Mouse (Mus musculus) myocyte (in vitro differentiated cells): ENCODE results near the gene Ampd3. TPM values are rescaled to one million over a fixed set of nuclear protein-coding genes. Genes with fewer than 3 reads are reported as not detected.

ENCODE experiments used
- H3K27me3 ChIP-seq: one replicate; pipeline ENCODE4 v1.6.1; 2011; ENCODE audit not compliant: control insufficient read depth, insufficient read depth, insufficient read length
- H3K36me3 ChIP-seq: one replicate; pipeline ENCODE4 v1.6.1; 2011; ENCODE audit not compliant: control insufficient read depth, insufficient read depth
- H3K4me2 ChIP-seq: one replicate; pipeline ENCODE4 v1.6.1; 2011; ENCODE audit warnings: low read depth, control low read depth
- H3K4me3 ChIP-seq: one replicate; pipeline ENCODE4 v1.5.1; 2011; ENCODE audit warnings: mild to moderate bottlenecking, control low read depth, moderate library complexity
- H3K79me2 ChIP-seq: one replicate; pipeline ENCODE4 v1.6.1; 2011; ENCODE audit not compliant: control insufficient read depth, insufficient read depth
- H3ac ChIP-seq: one replicate; pipeline ENCODE4 v1.6.1; 2011; ENCODE audit not compliant: control insufficient read depth, insufficient read length
- CEBPB ChIP-seq: IDR thresholded peaks from 2 replicates; pipeline ENCODE4 v1.6.1; 2011; ENCODE audit warnings: mild to moderate bottlenecking, moderate library complexity; ENCODE audit not compliant: poor library complexity, insufficient read depth, severe bottlenecking
- E2F4 ChIP-seq: IDR thresholded peaks from one replicate; pipeline ENCODE4 v1.6.1; 2011; ENCODE audit warnings: mild to moderate bottlenecking, control low read depth, moderate library complexity; ENCODE audit not compliant: insufficient read depth
- MAX ChIP-seq: IDR thresholded peaks from one replicate; pipeline ENCODE4 v1.6.1; 2011; ENCODE audit warnings: low read depth, mild to moderate bottlenecking, control low read depth
- MYOD1 ChIP-seq, 3 experiments: IDR thresholded peaks; one replicate each; pipeline ENCODE4 v1.6.1; 2011; ENCODE audit warnings: control low read depth in 2 of 3, low read depth in 2 of 3, mild to moderate bottlenecking in 2 of 3, moderate library complexity in 1 of 3; ENCODE audit not compliant: insufficient read length in 2 of 3, control insufficient read depth in 1 of 3
- MYOG ChIP-seq, 3 experiments: IDR thresholded peaks; one replicate each; pipeline ENCODE4 v1.6.1; 2011; ENCODE audit warnings: control low read depth in 2 of 3, low read depth in 2 of 3, mild to moderate bottlenecking in 2 of 3; ENCODE audit not compliant: insufficient read length in 2 of 3, control insufficient read depth in 1 of 3, insufficient read depth in 1 of 3
- POLR2A ChIP-seq: IDR thresholded peaks from one replicate; pipeline ENCODE4 v1.6.1; 2011; ENCODE audit warnings: low read depth, mild to moderate bottlenecking, control low read depth, moderate library complexity; ENCODE audit not compliant: insufficient read length
- POLR2AphosphoS2 ChIP-seq: IDR thresholded peaks from one replicate; pipeline ENCODE4 v1.6.1; 2011; ENCODE audit warnings: low read depth, control low read depth; ENCODE audit not compliant: insufficient read length
- REST ChIP-seq: IDR thresholded peaks from one replicate; pipeline ENCODE4 v1.6.1; 2011; ENCODE audit warnings: mild to moderate bottlenecking, control low read depth, moderate library complexity; ENCODE audit not compliant: insufficient read depth, insufficient read length
- SRF ChIP-seq: IDR thresholded peaks from one replicate; pipeline ENCODE4 v1.6.1; 2011; ENCODE audit warnings: low read depth; ENCODE audit not compliant: control insufficient read depth, insufficient read length
- TCF12 ChIP-seq: IDR thresholded peaks from one replicate; pipeline ENCODE4 v1.6.1; 2011; ENCODE audit warnings: mild to moderate bottlenecking, control low read depth; ENCODE audit not compliant: poor library complexity, insufficient read depth, severe bottlenecking
- TCF3 ChIP-seq: IDR thresholded peaks from one replicate; pipeline ENCODE4 v1.6.1; 2011; ENCODE audit warnings: low read depth, control low read depth; ENCODE audit not compliant: insufficient read length
- USF1 ChIP-seq: IDR thresholded peaks from one replicate; pipeline ENCODE4 v1.6.1; 2011; ENCODE audit warnings: low read depth, mild to moderate bottlenecking, control low read depth, moderate library complexity
- polyA plus RNA-seq: library from polyadenylated mRNA; unstranded; fragments of >200 nt; fragmentation: generic; extraction: Trizol; gene quantifications from one replicate; pipeline ENCODE4 v1.2.1, GENCODE M21; 2012; ENCODE audit warnings: missing spikeins

The Ampd3 gene
- polyA plus RNA-seq, 1 experiment = 8.2 TPM

- Histone ChIP-seq H3K4me2 (no peak overlapping the region), H3K79me2 (no peaks in the 10 kb centered on the region), H3K36me3 (peaks cover 17% of the 10 kb centered on the region), H3K4me3 (no peak overlapping the region), H3K27me3 (no peaks in the 10 kb centered on the region), H3ac (no peak overlapping the region)
- TF ChIP-seq MYOG (IDR thresholded peaks at IDR 0.05; ENCODE audit: control insufficient read depth in 1 of 3, insufficient read depth in 1 of 3, insufficient read length in 2 of 3, low read depth in 2 of 3) = no peak
- no peak for TF ChIP-seq SRF
- no peak for TF ChIP-seq TCF3
- no peak for TF ChIP-seq USF1
- no peak for TF ChIP-seq POLR2AphosphoS2
- TF ChIP-seq REST = no peak
- no peak for TF ChIP-seq E2F4
- no peak for TF ChIP-seq POLR2A
- no peak for TF ChIP-seq CEBPB
- no peak for TF ChIP-seq MYOD1 (IDR thresholded peaks at IDR 0.05; ENCODE audit: control insufficient read depth in 1 of 3, insufficient read length in 2 of 3, low read depth in 2 of 3)
- no peak for TF ChIP-seq TCF12
- TF ChIP-seq MAX = no peak
These were observed 43.5 kb downstream of the Ampd3 start for GRCm38 (mm10) chr7:110811529-110811928.

GRCm38 (mm10) chr7:110813983-110814382 lies 46.0 kb downstream of the Ampd3 start:
- H3K4me2 ChIP-seq = no peak overlapping the region
- TF ChIP-seq CEBPB = no peak
- no peak overlapping the region for H3K4me3 ChIP-seq
- peaks cover 17% of the 10 kb centered on the region for H3K36me3 ChIP-seq
- no peak overlapping the region for H3ac ChIP-seq
- H3K79me2 ChIP-seq = no peaks in the 10 kb centered on the region
- H3K27me3 ChIP-seq = no peaks in the 10 kb centered on the region

- Histone ChIP-seq H3K27me3 (no peaks in the 10 kb centered on the region), H3K79me2 (no peaks in the 10 kb centered on the region), H3K36me3 (peaks cover 11% of the 10 kb centered on the region), H3K4me2 (no peak overlapping the region), H3K4me3 (no peak overlapping the region), H3ac (no peak overlapping the region)
- TF ChIP-seq TCF3 (no peak), USF1 (no peak), SRF (no peak), MYOG (IDR thresholded peaks at IDR 0.05; ENCODE audit: control insufficient read depth in 1 of 3, insufficient read depth in 1 of 3, insufficient read length in 2 of 3, low read depth in 2 of 3) (no peak), MAX (no peak), CEBPB (no peak), MYOD1 (IDR thresholded peaks at IDR 0.05; ENCODE audit: control insufficient read depth in 1 of 3, insufficient read length in 2 of 3, low read depth in 2 of 3) (no peak), POLR2A (no peak), E2F4 (no peak), REST (no peak), TCF12 (no peak), POLR2AphosphoS2 (no peak)
These were observed 48.0 kb downstream of the Ampd3 start for GRCm38 (mm10) chr7:110816037-110816436.

GRCm38 (mm10) chr7:110818206-110818605 lies 50.2 kb downstream of the Ampd3 start:
- Histone ChIP-seq H3K27me3 (no peaks in the 10 kb centered on the region), H3K36me3 (peaks cover under 1% of the 10 kb centered on the region), H3ac (no peak overlapping the region), H3K79me2 (no peaks in the 10 kb centered on the region), H3K4me2 (no peak overlapping the region), H3K4me3 (no peak overlapping the region)
- TF ChIP-seq TCF3 = no peak
- TF ChIP-seq POLR2AphosphoS2 = no peak
- no peak for TF ChIP-seq POLR2A
- no peak for TF ChIP-seq SRF
- TF ChIP-seq MYOG (IDR thresholded peaks at IDR 0.05; ENCODE audit: control insufficient read depth in 1 of 3, insufficient read depth in 1 of 3, insufficient read length in 2 of 3, low read depth in 2 of 3) = no peak
- TF ChIP-seq TCF12 = no peak
- no peak for TF ChIP-seq MAX
- no peak for TF ChIP-seq MYOD1 (IDR thresholded peaks at IDR 0.05; ENCODE audit: control insufficient read depth in 1 of 3, insufficient read length in 2 of 3, low read depth in 2 of 3)
- TF ChIP-seq USF1 = no peak
- no peak for TF ChIP-seq REST
- no peak for TF ChIP-seq CEBPB
- no peak for TF ChIP-seq E2F4

GRCm38 (mm10) chr7:110818787-110819350 lies 50.9 kb downstream of the Ampd3 start:
- Histone ChIP-seq H3K36me3 (no peaks in the 10 kb centered on the region), H3K4me2 (no peak overlapping the region), H3K79me2 (no peaks in the 10 kb centered on the region), H3ac (no peak overlapping the region), H3K27me3 (no peaks in the 10 kb centered on the region), H3K4me3 (no peak overlapping the region)
- TF ChIP-seq MYOG (IDR thresholded peaks at IDR 0.05; ENCODE audit: control insufficient read depth in 1 of 3, insufficient read depth in 1 of 3, insufficient read length in 2 of 3, low read depth in 2 of 3) (no peak), MAX (no peak), TCF12 (no peak)
